Mouse (Mus musculus): ENCODE data around the gene Klra10. TPM values are rescaled to one million over a fixed set of nuclear protein-coding genes. Genes with fewer than 3 reads are reported as not detected.
"Not testable (repeated sequence)": the region's sequence is repeated elsewhere in the genome, so short reads cannot be mapped to it uniquely, and the experiment has no call there.

The Klra10 gene
- not detected in 2 replicates for polyA plus RNA-seq (2012)

- not testable (repeated sequence) for H3K4me3 ChIP-seq (replicated peaks); H3K36me3 ChIP-seq (ENCODE audit: control insufficient read depth); H3K4me1 ChIP-seq (ENCODE audit: control insufficient read depth); H3K27me3 ChIP-seq (ENCODE audit: control insufficient read depth); H3K9me3 ChIP-seq (ENCODE audit: control insufficient read depth, low read length)
These were observed at the start of gene Klra10 for GRCm38 (mm10) chr6:130281828-130282227. Klra10 (minus strand) TSS chr6:130281928.

GRCm38 (mm10) chr6:130287984-130288649 is 6.4 kb upstream of the Klra10 start:
- Histone ChIP-seq H3K4me1 (ENCODE audit: control insufficient read depth) (no peaks in the 10 kb centered on the region), H3K36me3 (ENCODE audit: control insufficient read depth) (no peaks in the 10 kb centered on the region), H3K4me3 (replicated peaks) (no peak overlapping the region), H3K27me3 (ENCODE audit: control insufficient read depth) (no peaks in the 10 kb centered on the region), H3K9me3 (ENCODE audit: control insufficient read depth, low read length) (no peaks in the 10 kb centered on the region)
- TF ChIP-seq TAL1 (IDR thresholded peaks at IDR 0.05; ENCODE audit: low read length): no peak
- TF ChIP-seq GATA1 (IDR thresholded peaks at IDR 0.05; ENCODE audit: low read length): no peak

- H3K4me3 ChIP-seq (replicated peaks): no peak overlapping the region
- no peaks in the 10 kb centered on the region for H3K9me3 ChIP-seq (ENCODE audit: control insufficient read depth, low read length)
- H3K4me1 ChIP-seq (ENCODE audit: control insufficient read depth): no peaks in the 10 kb centered on the region
- no peak for TF ChIP-seq GATA1 (IDR thresholded peaks at IDR 0.05; ENCODE audit: low read length)
- no peak for TF ChIP-seq TAL1 (IDR thresholded peaks at IDR 0.05; ENCODE audit: low read length)
- no peaks in the 10 kb centered on the region for H3K27me3 ChIP-seq (ENCODE audit: control insufficient read depth)
- no peaks in the 10 kb centered on the region for H3K36me3 ChIP-seq (ENCODE audit: control insufficient read depth)
These were observed 26.4 kb downstream of the Klra10 start for GRCm38 (mm10) chr6:130255326-130255725.

GRCm38 (mm10) chr6:130237536-130237935 is 44.2 kb downstream of the Klra10 start:
- no peak for TF ChIP-seq TAL1 (IDR thresholded peaks at IDR 0.05; ENCODE audit: low read length)
- no peak for TF ChIP-seq GATA1 (IDR thresholded peaks at IDR 0.05; ENCODE audit: low read length)
- no peaks in the 10 kb centered on the region for H3K27me3 ChIP-seq (ENCODE audit: control insufficient read depth)
- no peaks in the 10 kb centered on the region for H3K36me3 ChIP-seq (ENCODE audit: control insufficient read depth)
- no peak overlapping the region for H3K4me3 ChIP-seq (replicated peaks)
- no peaks in the 10 kb centered on the region for H3K9me3 ChIP-seq (ENCODE audit: control insufficient read depth, low read length)
- H3K4me1 ChIP-seq (ENCODE audit: control insufficient read depth): no peaks in the 10 kb centered on the region

- no peaks in the 10 kb centered on the region; the same call in 1 of the 2 replicates for H3K9me3 ChIP-seq (ENCODE audit: control insufficient read depth, low read length)
- no peak overlapping the region for H3K4me3 ChIP-seq (replicated peaks)
- H3K36me3 ChIP-seq (ENCODE audit: control insufficient read depth): no peaks in the 10 kb centered on the region
- H3K4me1 ChIP-seq (ENCODE audit: control insufficient read depth): no peaks in the 10 kb centered on the region
- TF ChIP-seq GATA1 (IDR thresholded peaks at IDR 0.05; ENCODE audit: low read length) (no peak), TAL1 (IDR thresholded peaks at IDR 0.05; ENCODE audit: low read length) (no peak)
- H3K27me3 ChIP-seq (ENCODE audit: control insufficient read depth): no peaks in the 10 kb centered on the region
These were observed 45.1 kb downstream of the Klra10 start for GRCm38 (mm10) chr6:130236635-130237034.

GRCm38 (mm10) chr6:130233222-130233621 is 48.5 kb downstream of the Klra10 start, which contains the start of gene Klra7:
Klra7 (minus strand) TSS chr6:130233322.
- no peak within 1 kb of the TSS for H3K4me3 ChIP-seq (replicated peaks)
- H3K27me3 ChIP-seq (ENCODE audit: control insufficient read depth): no peaks in the 10 kb centered on the region
- no peaks in the 10 kb centered on the region; the same call in 1 of the 2 replicates for H3K9me3 ChIP-seq (ENCODE audit: control insufficient read depth, low read length)
- TF ChIP-seq TAL1 (IDR thresholded peaks at IDR 0.05; ENCODE audit: low read length): no peak
- TF ChIP-seq GATA1 (IDR thresholded peaks at IDR 0.05; ENCODE audit: low read length): no peak
- no peaks in the 10 kb centered on the region for H3K4me1 ChIP-seq (ENCODE audit: control insufficient read depth)
- no peaks in the 10 kb centered on the region for H3K36me3 ChIP-seq (ENCODE audit: control insufficient read depth)

Other genes starting within 250 kb of the Klra10 start
- not detected in 2 replicates for gene Klra4, start 214.7 kb downstream of the Klra10 start, polyA plus RNA-seq (2012)
- not detected in 2 replicates for gene Klra8, start 152.0 kb downstream of the Klra10 start, polyA plus RNA-seq (2012)
- gene Klra9, start 88.8 kb downstream of the Klra10 start, polyA plus RNA-seq (2012): not detected in 2 replicates
- not detected in 2 replicates for gene Klra7, start 48.6 kb downstream of the Klra10 start, polyA plus RNA-seq (2012)
- gene Klra3, start 55.6 kb upstream of the Klra10 start, polyA plus RNA-seq (2012): not detected in 2 replicates
- gene Klra1, start 104.9 kb upstream of the Klra10 start, polyA plus RNA-seq (2012): not detected in 2 replicates

All from erythroblast, embryonic 14.5 days (primary cell).